Mouse (Mus musculus) v-Abl transformed pro-B cells (cell line): ENCODE measurements around the gene Reps2.

Experiments
- in situ Hi-C, 2 experiments: fragments of 400-800 bp; cut with MboI; formaldehyde crosslinking; loops; one replicate each; pipeline ENCODE4 v1.15.1; 2025; ENCODE audit not compliant: unreplicated experiment in 2 of 2

Gene Reps2

DNA sequence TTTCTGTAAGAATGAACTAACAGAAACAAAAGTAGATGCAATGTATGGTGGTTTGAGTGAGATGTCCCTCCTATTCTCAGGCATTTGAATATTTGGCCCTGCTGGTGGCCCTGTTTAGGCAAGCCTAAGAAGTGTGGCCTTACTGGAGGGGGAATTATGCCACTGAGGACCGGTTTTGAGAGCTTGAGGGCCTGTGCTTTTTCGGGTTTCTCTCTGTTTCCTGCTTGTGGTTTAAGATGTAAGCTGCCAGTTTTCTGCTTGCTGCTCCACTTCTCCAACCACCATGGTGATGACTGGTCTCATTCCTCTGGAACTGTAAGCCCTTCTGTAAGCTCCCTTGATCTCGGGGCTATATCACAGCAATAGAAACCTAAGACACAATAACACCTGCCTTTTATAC, 142.5 kb downstream of the Reps2 start:
- in situ Hi-C loops = no loop called here

- in situ Hi-C loops = no loop called here
These were observed 147.0 kb downstream of the Reps2 start for GRCm38 (mm10) chrX:162496485-162496884.

GRCm38 (mm10) chrX:162488630-162489029, 154.8 kb downstream of the Reps2 start:
- in situ Hi-C loops = no loop called here

GRCm38 (mm10) chrX:162487734-162488133, 155.7 kb downstream of the Reps2 start:
- in situ Hi-C loops = no loop called here

GRCm38 (mm10) chrX:162470213-162470612, 173.2 kb downstream of the Reps2 start:
- in situ Hi-C loops = no loop called here

DNA sequence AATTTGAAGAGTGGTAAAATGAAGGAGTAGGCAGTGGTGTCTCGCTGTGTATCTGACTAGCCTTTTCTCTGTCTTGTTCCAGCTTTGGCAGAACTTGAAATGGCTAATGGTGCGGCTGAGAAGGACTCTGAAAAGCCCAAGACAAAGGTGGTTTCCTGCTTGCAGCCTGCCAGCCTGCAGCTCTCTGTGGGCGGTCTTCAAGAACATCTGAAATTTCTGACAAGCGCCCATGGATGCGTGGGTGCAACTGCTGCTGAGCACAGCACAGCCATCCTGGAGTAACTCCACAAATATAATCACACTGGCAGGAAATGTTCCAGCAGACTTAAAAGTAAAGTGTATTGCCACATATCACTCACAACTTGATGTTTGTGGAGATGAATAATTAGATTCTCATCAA, 181.3 kb downstream of the Reps2 start:
- in situ Hi-C loops = no loop called here

- in situ Hi-C loops = no loop called here
These were observed 187.0 kb downstream of the Reps2 start for GRCm38 (mm10) chrX:162456445-162456844.

DNA sequence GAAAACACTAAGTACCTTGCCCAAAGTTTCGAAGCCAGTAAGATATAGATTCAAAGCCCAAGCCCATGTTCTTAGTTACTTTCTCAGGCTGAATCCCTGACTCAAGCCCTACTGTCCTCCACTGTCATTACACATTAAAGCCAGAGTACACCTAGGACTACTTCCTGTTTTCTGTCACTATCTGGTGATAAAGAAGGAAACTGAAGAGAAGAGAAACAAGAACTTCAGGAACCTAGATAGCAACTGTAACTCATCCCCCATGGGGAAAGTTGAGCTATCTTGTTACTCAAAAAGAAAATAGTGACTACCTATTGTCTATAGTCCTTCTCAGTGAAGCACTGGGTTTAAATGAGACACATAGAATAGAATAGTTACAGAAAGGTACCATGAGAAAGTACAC, 188.1 kb downstream of the Reps2 start:
- in situ Hi-C loops = no loop called here

DNA sequence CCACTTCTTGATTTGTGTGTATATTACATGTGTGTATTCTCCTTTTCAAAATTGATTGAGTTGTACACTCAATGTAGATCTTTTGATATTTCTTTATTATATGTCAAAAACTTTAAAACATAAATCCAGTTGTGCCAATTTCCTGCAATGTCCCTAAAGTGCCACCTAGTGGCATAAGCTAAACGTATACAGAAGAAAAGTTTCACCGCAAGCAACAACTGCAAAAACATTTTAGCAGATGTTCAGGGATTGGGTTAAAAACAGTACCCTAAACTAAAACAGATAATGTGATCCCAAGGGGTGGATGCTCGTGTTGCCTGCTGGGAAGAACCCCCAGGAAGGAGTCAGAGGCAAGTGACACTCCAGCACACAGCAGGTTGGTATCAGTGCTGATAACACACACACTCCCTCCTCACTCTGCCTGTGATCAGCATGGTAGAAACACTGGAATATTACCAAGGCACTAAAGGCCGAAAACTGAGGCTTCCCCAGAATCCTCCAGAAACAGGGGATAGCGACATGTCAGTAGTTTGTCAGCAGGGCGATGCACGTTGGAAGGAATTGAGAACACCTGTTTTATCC, 189.5 kb downstream of the Reps2 start:
- in situ Hi-C loops = no loop called here

- in situ Hi-C loops = no loop called here
These were observed 190.8 kb downstream of the Reps2 start for GRCm38 (mm10) chrX:162452642-162453041.

GRCm38 (mm10) chrX:162447974-162448373, 195.5 kb downstream of the Reps2 start:
- in situ Hi-C loops = no loop called here

DNA sequence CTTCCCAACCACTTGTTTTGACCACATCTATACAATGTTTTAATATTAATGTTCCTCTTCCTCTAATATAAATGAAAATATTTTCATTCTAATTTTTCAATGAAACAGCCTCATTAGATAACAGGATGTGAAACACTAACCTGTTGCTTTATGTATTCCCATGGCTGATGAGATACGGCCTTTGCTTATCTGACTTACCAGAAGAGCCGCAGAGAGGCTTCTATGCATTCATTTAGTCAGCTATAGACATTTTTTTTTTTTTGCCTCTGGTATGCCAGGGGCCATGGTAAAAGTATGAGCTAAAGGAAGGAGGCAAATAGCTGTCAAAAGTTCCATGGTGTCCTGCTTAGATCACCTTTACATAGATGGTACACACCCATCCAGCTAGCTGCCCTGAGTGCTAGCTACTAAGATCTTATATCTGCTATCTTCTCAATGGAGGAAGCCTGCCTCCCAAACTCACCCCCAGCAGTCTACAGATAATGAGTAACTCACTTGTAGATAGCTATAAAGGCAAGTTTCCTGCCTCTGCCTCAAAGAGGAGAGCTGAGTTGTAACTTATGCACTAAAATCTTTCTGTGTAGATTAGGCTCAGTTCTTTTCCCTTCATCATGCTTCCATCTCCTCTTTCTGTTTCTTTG, 196.7 kb downstream of the Reps2 start:
- in situ Hi-C loops = no loop called here

DNA sequence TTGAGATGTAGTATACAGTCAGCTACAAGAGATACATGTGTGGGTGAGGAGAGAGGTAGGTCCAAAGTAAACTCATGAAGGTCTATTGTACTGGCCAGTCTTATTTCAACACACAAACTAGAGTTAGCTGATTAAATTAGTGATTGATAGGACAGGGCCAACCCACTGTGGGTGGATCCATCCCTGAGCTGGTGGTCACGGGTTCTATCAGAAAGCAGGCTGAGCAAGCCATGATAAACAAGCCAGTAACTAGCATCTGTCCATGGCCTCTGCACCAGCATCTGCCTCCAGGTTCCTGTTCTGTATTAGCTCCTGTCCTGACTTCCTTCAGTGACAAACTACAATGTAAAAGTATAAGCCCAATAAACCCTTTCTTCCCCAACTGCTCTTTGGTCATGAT, 200.1 kb downstream of the Reps2 start:
- in situ Hi-C loops = no loop called here

GRCm38 (mm10) chrX:162442970-162443369, 200.5 kb downstream of the Reps2 start:
- in situ Hi-C loops = no loop called here

DNA sequence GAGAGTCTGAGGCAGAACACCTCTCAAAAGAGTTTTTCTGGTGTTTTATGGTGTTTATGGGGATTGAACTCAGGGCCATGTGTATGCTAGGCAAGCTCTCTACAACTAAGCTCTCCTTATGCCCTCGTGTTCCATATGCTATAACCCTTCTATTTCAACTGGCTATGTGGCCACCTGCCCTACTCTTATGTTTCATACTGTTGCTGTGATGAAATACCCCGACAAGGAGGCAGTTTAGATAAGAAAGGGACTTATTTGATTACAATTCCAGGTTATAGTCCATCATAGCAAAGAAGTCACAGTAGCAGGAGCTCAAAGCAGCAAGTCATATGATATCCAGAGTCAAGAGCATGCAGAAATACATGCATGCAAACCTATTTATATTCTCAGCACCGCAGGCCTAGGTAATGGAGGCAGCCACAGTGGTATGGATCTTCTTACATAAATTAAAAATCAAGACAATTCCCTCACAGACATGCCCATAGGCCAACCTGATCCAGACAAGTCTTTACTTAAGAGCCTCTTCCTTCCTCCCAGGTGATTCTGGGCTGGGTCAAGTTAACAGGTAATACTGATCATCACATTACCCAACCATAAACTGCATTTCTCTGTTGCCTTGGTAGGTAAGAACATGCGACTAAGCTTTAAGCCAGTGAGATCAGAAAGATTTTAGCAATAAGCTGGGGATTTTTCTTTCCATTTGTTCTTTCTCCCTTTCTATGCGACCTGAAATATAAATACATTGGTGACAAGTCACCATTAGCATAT, 210.5 kb downstream of the Reps2 start:
- in situ Hi-C loops = no loop called here

- in situ Hi-C loops = no loop called here
These were observed 215.8 kb downstream of the Reps2 start for GRCm38 (mm10) chrX:162427698-162428097.

GRCm38 (mm10) chrX:162419431-162419830, 224.0 kb downstream of the Reps2 start:
- in situ Hi-C loops = no loop called here

DNA sequence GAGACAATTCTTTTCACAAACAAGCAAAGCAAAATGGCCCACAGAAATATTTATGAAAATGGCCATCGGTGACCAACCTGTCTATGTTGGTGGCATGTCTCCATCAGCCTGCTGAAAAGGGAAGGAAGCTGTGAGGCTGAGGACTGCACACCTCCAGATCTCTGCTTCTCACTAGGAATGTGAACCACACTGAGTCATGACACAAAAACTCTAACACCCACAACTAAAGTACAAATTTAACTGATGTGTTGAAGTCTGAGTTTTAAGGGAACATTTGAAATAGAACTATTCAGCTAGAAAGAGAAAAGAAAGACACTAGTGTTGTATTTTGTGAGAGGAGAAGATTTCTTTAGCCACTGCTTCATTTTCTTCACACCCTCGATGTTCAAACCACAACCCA, 230.3 kb downstream of the Reps2 start:
- in situ Hi-C loops = no loop called here

- in situ Hi-C loops = no loop called here
These were observed 236.2 kb downstream of the Reps2 start for GRCm38 (mm10) chrX:162407291-162407690.

- in situ Hi-C loops = no loop called here
These were observed 241.0 kb downstream of the Reps2 start for GRCm38 (mm10) chrX:162402487-162402886.

DNA sequence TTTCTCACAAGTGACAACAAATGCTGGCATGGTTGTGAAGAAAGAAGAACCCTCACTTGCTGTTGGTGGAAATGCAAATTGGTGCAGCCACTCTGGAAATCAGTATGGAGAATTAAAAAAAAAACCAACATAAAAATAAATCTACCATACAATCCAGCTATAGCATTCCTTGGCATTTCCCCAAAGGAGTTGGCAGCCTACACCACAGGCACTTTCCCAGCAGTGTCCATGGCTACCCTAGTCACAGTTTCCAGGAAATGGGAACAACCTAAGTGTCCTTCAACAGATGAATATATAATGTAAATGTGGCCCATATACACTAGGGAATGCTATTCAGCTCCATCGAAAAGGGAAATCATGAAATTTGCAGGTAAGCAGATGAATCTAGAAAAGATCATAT, 262.7 kb downstream of the Reps2 start:
- in situ Hi-C loops = no loop called here

GRCm38 (mm10) chrX:162363206-162363605, 280.2 kb downstream of the Reps2 start:
- in situ Hi-C loops = no loop called here
